Comparison of ENCODE assay signal across 22 mouse cellular contexts in genomic region chr1:58365829-58366228, GRCm38 (mm10). TPM values are rescaled to one million over a fixed set of nuclear protein-coding genes. Genes with fewer than 3 reads are reported as not detected.
DNase-seq lines count a peak whose midpoint lies in the region; ATAC-seq and TF ChIP-seq lines count a peak whose summit lies in the region.
"Had no signal": no experiment of that assay in that cellular context is flagged by ENCODE, and none has a peak within 500 bp of the region (broad histone marks: within the 10 kb centered on the region; RNA-seq: fewer than 3 reads in every experiment).

No protein-coding gene starts in this region.

- no peaks in the 10 kb centered on the region for H3K27me3 ChIP-seq in ES-Bruce4 (ENCODE audit: control insufficient read depth, insufficient read depth, low read length, poor library complexity, severe bottlenecking)
- H3K27me3 ChIP-seq: embryonic facial prominence, embryonic 13.5 days; embryonic facial prominence, embryonic 15.5 days; forebrain, embryonic 13.5 days; forebrain, embryonic 15.5 days; Patski had no signal

- H3K27ac ChIP-seq in ES-Bruce4 (ENCODE audit: insufficient read depth, low read length): no peak overlapping the region
- H3K27ac ChIP-seq: embryonic facial prominence, embryonic 13.5 days; forebrain, embryonic 13.5 days; forebrain, embryonic 15.5 days had no signal

- H3K36me3 ChIP-seq in ES-Bruce4 (ENCODE audit: control insufficient read depth, insufficient read depth, low read length, poor library complexity, severe bottlenecking): no peaks in the 10 kb centered on the region
- H3K36me3 ChIP-seq: embryonic facial prominence, embryonic 13.5 days; embryonic facial prominence, embryonic 15.5 days; forebrain, embryonic 15.5 days; G1E had no signal

- no peak overlapping the region for H3K9ac ChIP-seq in ES-Bruce4 (ENCODE audit: low read depth, poor library complexity, severe bottlenecking)
- H3K9ac ChIP-seq: embryonic facial prominence, embryonic 13.5 days; embryonic facial prominence, embryonic 15.5 days; forebrain, embryonic 13.5 days; forebrain, embryonic 15.5 days; forebrain, postnatal 0 days had no signal

- DNase-seq in ES-CJ7 (ENCODE audit: low read depth, low spot score): peak; percentile 55
- DNase-seq in R1 (ENCODE audit: low read depth, low spot score): peak; percentile 44
- DNase-seq in lung, adult 2 months: no peak
- DNase-seq: adrenal gland, adult 2 months; adrenal gland, postnatal 10 days; adrenal gland, postnatal 25 days; cerebellum, adult 11 months; cerebellum, adult 18-20 months; cerebellum, adult 8-10 months; cerebellum, adult 9-11 months; cerebellum, postnatal 14 days; cerebellum, postnatal 36 days; embryo, embryonic 11 days; forebrain, postnatal 0 days had no signal

- no peaks in the 10 kb centered on the region; the same call in 1 of the 2 replicates for H3K9me3 ChIP-seq in ES-Bruce4 (replicated peaks; ENCODE audit: control insufficient read depth, insufficient read depth, low read length, poor library complexity, severe bottlenecking)
- H3K9me3 ChIP-seq: embryonic facial prominence, embryonic 13.5 days; embryonic facial prominence, embryonic 15.5 days; forebrain, embryonic 13.5 days; forebrain, embryonic 15.5 days had no signal

- WGBS in lung, adult 2 months: 96% methylated on average over 3 of the region's 3 CpGs

- TF ChIP-seq EP300 in ES-Bruce4 (IDR thresholded peaks at IDR 0.05; ENCODE audit: insufficient read depth, low read depth, low read length): no peak

- H3K4me1 ChIP-seq in ES-Bruce4 (ENCODE audit: control insufficient read depth, insufficient read depth, low read length): peaks cover 2% of the 10 kb centered on the region
- no peaks in the 10 kb centered on the region for H3K4me1 ChIP-seq in lung, adult 2 months (ENCODE audit: control insufficient read depth, insufficient read depth, low read length)
- H3K4me1 ChIP-seq: embryonic facial prominence, embryonic 13.5 days; forebrain, embryonic 13.5 days; forebrain, embryonic 15.5 days had no signal

- H3K4me3 ChIP-seq in ES-Bruce4 (ENCODE audit: low read depth, low read length): 0 out of 2 replicates have a peak overlapping the region, but pooled peaks have one; percentile 26
- no peak overlapping the region for H3K4me3 ChIP-seq in lung, adult 2 months (replicated peaks; ENCODE audit: extremely low read depth, low read depth, low read length)
- H3K4me3 ChIP-seq: embryonic facial prominence, embryonic 13.5 days; embryonic facial prominence, embryonic 15.5 days; forebrain, embryonic 13.5 days; forebrain, embryonic 15.5 days had no signal

- TF ChIP-seq CTCF in ES-Bruce4 (IDR thresholded peaks at IDR 0.05; ENCODE audit: low read depth, low read length): no peak
- no peak for TF ChIP-seq CTCF in lung, adult 2 months (IDR thresholded peaks at IDR 0.05; ENCODE audit: insufficient read depth, low read length)

- no peak for ATAC-seq in erythroblast, adult 5-6 weeks (replicated peaks; ENCODE audit: low FRiP score, poor library complexity, severe bottlenecking)
- ATAC-seq: forebrain, embryonic 13.5 days; forebrain, embryonic 15.5 days; forebrain, postnatal 0 days; Patski had no signal

- no peak for TF ChIP-seq POLR2A in ES-Bruce4 (IDR thresholded peaks at IDR 0.05; ENCODE audit: insufficient read depth, low read length)
- TF ChIP-seq POLR2A in lung, adult 2 months (IDR thresholded peaks at IDR 0.05; ENCODE audit: borderline replicate concordance, extremely low read depth, low read depth, low read length): no peak

RNA-seq across cellular contexts. Expression of gene Bzw1, which starts 26.9 kb away (rescaled TPM):
- 298 and 313 TPM in 2 replicates for polyA plus RNA-seq in ES-Bruce4 (2011; ENCODE audit: insufficient read depth, insufficient read length, low read depth, missing spikeins)
- total RNA-seq in erythroblast, adult 5-6 weeks (2015; ENCODE audit: low replicate concordance): 53.8 and 57.5 TPM in 2 replicates
- total RNA-seq in erythroblast, adult 5-6 weeks (2017; ENCODE audit: low replicate concordance): 43.8 and 48.4 TPM in 2 replicates
- polyA plus RNA-seq in lung, adult 2 months (2012; rRNA removed): 14.5 and 20.3 TPM in 2 replicates

RNA-seq across cellular contexts. Expression of gene Clk1, which starts 58.0 kb away (rescaled TPM):
- polyA plus RNA-seq in ES-Bruce4 (2011; ENCODE audit: insufficient read depth, insufficient read length, low read depth, missing spikeins): 201 and 216 TPM in 2 replicates
- 1,350 and 1,470 TPM in 2 replicates for total RNA-seq in erythroblast, adult 5-6 weeks (2015; ENCODE audit: low replicate concordance)
- 1,532 and 1,795 TPM in 2 replicates for total RNA-seq in erythroblast, adult 5-6 weeks (2017; ENCODE audit: low replicate concordance)
- polyA plus RNA-seq in lung, adult 2 months (2012; rRNA removed): 46.5 and 89.9 TPM in 2 replicates

Comparison
In these comparisons a context has a peak if more than half of its experiments do, and no peak if none do; other contexts are left out.
1. RNA of gene Bzw1, which starts 26.9 kb away (polyA plus RNA-seq): 298 to 313 TPM in ES-Bruce4; 14.5 to 20.3 TPM in lung, adult 2 months; every median in the first group is over 10 times any median in the second.